Comparison of ENCODE assay signal across 8 mouse cellular contexts in the genomic region with DNA sequence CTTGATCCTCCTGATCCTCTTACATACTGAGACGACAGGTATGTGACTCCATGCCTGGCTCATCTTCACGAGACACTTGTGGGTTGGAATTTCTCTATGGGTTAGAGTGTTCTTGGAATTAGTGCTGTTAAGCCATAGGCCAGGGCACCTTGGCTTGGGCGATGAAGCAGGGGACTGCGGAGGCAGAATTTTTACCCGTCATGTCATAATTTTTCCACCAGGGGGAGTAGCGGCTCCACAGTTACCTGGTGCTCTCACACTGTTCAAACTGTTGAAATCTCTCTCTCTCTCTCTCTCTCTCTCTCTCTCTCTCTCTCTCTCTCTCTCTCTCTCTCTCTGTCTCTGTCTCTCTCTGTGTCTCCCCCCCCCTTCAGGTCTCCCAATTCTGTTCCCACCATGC. TPM values are rescaled to one million over a fixed set of nuclear protein-coding genes. Genes with fewer than 3 reads are reported as not detected.
DNase-seq lines count a peak whose midpoint lies in the region; ATAC-seq lines count a peak whose summit lies in the region.

No protein-coding gene starts in this region.

- 13% methylated on average over 6 of the region's 6 CpGs for WGBS in midbrain, embryonic 10.5 days

- ATAC-seq in common myeloid progenitor, adult 5-6 weeks (replicated peaks; ENCODE audit: low read depth, poor library complexity, severe bottlenecking): peak; percentile 78

- DNase-seq in heart, postnatal 10 days: peak; percentile 58 to 74
- no peak for DNase-seq in heart, adult 9 months (ENCODE audit: low spot score in 2 of 2)
- peak; percentile 59 for DNase-seq in ZHBTc4 (ENCODE audit: low read depth, low spot score)
- DNase-seq in heart, postnatal 4 days: peak; percentile 75
- peak; percentile 13 for DNase-seq in left cerebral cortex, adult 11 months (ENCODE audit: low spot score)
- DNase-seq in midbrain, embryonic 10.5 days (ENCODE audit: low spot score): peak; percentile 56
- peak; percentile 7 to 31 for DNase-seq in spleen, postnatal 10 days (ENCODE audit: low spot score in 2 of 2)

- no peaks in the 10 kb centered on the region for H3K4me1 ChIP-seq in midbrain, embryonic 10.5 days

- H3K4me3 ChIP-seq in midbrain, embryonic 10.5 days: no peak overlapping the region

- H3K9me3 ChIP-seq in midbrain, embryonic 10.5 days (replicated peaks): peaks cover 14% of the 10 kb centered on the region

- H3K27ac ChIP-seq in midbrain, embryonic 10.5 days (replicated peaks): no peak overlapping the region

- intact Hi-C loops in heart, postnatal 10 days (cut with DNase I): loop anchor here (2.0 kb wide), 2 partner anchors 339 to 347 kb away; no protein-coding TSS in a partner anchor

- no peaks in the 10 kb centered on the region for H3K36me3 ChIP-seq in midbrain, embryonic 10.5 days

- no peaks in the 10 kb centered on the region for H3K27me3 ChIP-seq in midbrain, embryonic 10.5 days (ENCODE audit: low read depth, poor library complexity, severe bottlenecking)

RNA-seq across cellular contexts. Expression of a gene that starts 29.9 kb away (rescaled TPM):
- total RNA-seq in heart, postnatal 10 days (2021): 10 to 100 TPM; 11.3 to 11.5 TPM
- not detected in 2 replicates for total RNA-seq in common myeloid progenitor, adult 5-6 weeks (2017)
- 10 to 100 TPM; 13.6 to 15.5 TPM for total RNA-seq in heart, postnatal 4 days (2021)
- 2.8 and 3.9 TPM in 2 replicates for polyA plus RNA-seq in midbrain, embryonic 10.5 days (2016; fragmentation: Nextera tagmentation; extraction: Ambion mirVana)

Comparison
In these comparisons a context has a peak if more than half of its experiments do, and no peak if none do; other contexts are left out.
1. DNase-seq: peak in heart, postnatal 10 days (2 of 2), ZHBTc4 (single experiment), heart, postnatal 4 days (single experiment), left cerebral cortex, adult 11 months (single experiment), midbrain, embryonic 10.5 days (single experiment) and spleen, postnatal 10 days (2 of 2); none in heart, adult 9 months (0 of 2).
2. RNA of a gene that starts 29.9 kb away (total RNA-seq): 13.6 to 15.5 TPM in heart, postnatal 4 days and 11.3 to 11.5 TPM in heart, postnatal 10 days; not detected in common myeloid progenitor, adult 5-6 weeks; every median in the first group is over 10 times any median in the second.